Mouse (Mus musculus): ENCODE measurements around the gene Syce1.

- no peak for TF ChIP-seq CTCF (IDR thresholded peaks at IDR 0.05; ENCODE audit: low read depth, low read length)
- TF ChIP-seq GATA1 (IDR thresholded peaks at IDR 0.05; ENCODE audit: borderline replicate concordance, low read length) = no peak
- TF ChIP-seq TAL1 (conservative IDR thresholded peaks at IDR 0.05; ENCODE audit: low read depth, low read length) = no peak
- TF ChIP-seq POLR2AphosphoS5 (IDR thresholded peaks at IDR 0.05; ENCODE audit: insufficient replicate concordance, low read depth, low read length) = no peak
These were observed 7.1 kb downstream of the Syce1 start for GRCm38 (mm10) chr7:140780548-140780947.
